Mouse (Mus musculus): ENCODE measurements around the gene D030056L22Rik. TPM values are rescaled to one million over a fixed set of nuclear protein-coding genes. Genes with fewer than 3 reads are reported as not detected.

D030056L22Rik gene
- 8.0 and 8.6 TPM in 2 replicates for polyA plus RNA-seq (2015; fragmentation: Nextera tagmentation; extraction: Ambion mirVana)

GRCm38 (mm10) chr19:18712866-18713300 is at the start of gene D030056L22Rik:
Gene D030056L22Rik, plus strand, starts transcription at chr19:18713193.

GRCm38 (mm10) chr19:18670608-18671007 is 42.4 kb upstream of the D030056L22Rik start, which contains the start of gene Carnmt1:
Gene Carnmt1, plus strand, starts transcription at chr19:18670764.

GRCm38 (mm10) chr19:18749598-18750339 is 36.8 kb downstream of the D030056L22Rik start, which contains the start of gene Trpm6:
Gene Trpm6, plus strand, starts transcription at chr19:18749983.

Other genes with a start within 250 kb of the D030056L22Rik start
- gene Ostf1, start 81.4 kb upstream of the D030056L22Rik start, polyA plus RNA-seq (2015; fragmentation: Nextera tagmentation; extraction: Ambion mirVana): 52.3 and 77.4 TPM in 2 replicates
- 5.3 and 7.3 TPM in 2 replicates for gene Nmrk1, start 81.2 kb upstream of the D030056L22Rik start, polyA plus RNA-seq (2015; fragmentation: Nextera tagmentation; extraction: Ambion mirVana)
- 40.0 and 45.4 TPM in 2 replicates for gene Carnmt1, start 42.4 kb upstream of the D030056L22Rik start, polyA plus RNA-seq (2015; fragmentation: Nextera tagmentation; extraction: Ambion mirVana)
- 0.10 and 0.12 TPM in 2 replicates for gene Trpm6, start 36.8 kb downstream of the D030056L22Rik start, polyA plus RNA-seq (2015; fragmentation: Nextera tagmentation; extraction: Ambion mirVana)

Data from skeletal muscle tissue, postnatal 0 days (tissue).